Mouse (Mus musculus) neural tube, embryonic 12.5 days (tissue): ENCODE data around the gene Ilf3. TPM values are rescaled to one million over a fixed set of nuclear protein-coding genes. Genes with fewer than 3 reads are reported as not detected.

ENCODE experiments used
- ATAC-seq: fragments of 200-750 bp; cut with Nextera tagmentation; 2 replicates; pipeline ENCODE4 v1.8.0; 2017; ENCODE audit warnings: low read depth, mild to moderate bottlenecking, moderate TSS enrichment, moderate library complexity; ENCODE audit not compliant: low FRiP score
- H3K27ac ChIP-seq: fragments of 300-500 bp; sonication (generic); 2 replicates; pipeline ENCODE4 v1.5.1; 2016
- H3K27me3 ChIP-seq: fragments of 300-500 bp; sonication (generic); replicated peaks from 2 replicates; pipeline ENCODE4 v1.6.1; 2016; ENCODE audit warnings: mild to moderate bottlenecking
- H3K36me3 ChIP-seq: fragments of 300-500 bp; sonication (generic); 2 replicates; pipeline ENCODE4 v1.6.1; 2016; ENCODE audit warnings: mild to moderate bottlenecking
- H3K4me1 ChIP-seq: fragments of 300-500 bp; sonication (generic); 2 replicates; pipeline ENCODE4 v1.6.1; 2016
- H3K4me2 ChIP-seq: fragments of 300-500 bp; sonication (generic); replicated peaks from 2 replicates; pipeline ENCODE4 v1.6.1; 2016; ENCODE audit warnings: mild to moderate bottlenecking
- H3K4me3 ChIP-seq: fragments of 300-500 bp; sonication (generic); 2 replicates; pipeline ENCODE4 v1.5.1; 2016
- H3K9ac ChIP-seq: fragments of 300-500 bp; sonication (generic); 2 replicates; pipeline ENCODE4 v1.6.1; 2016; ENCODE audit warnings: mild to moderate bottlenecking
- H3K9me3 ChIP-seq: fragments of 300-500 bp; sonication (generic); 2 replicates; pipeline ENCODE4 v1.6.1; 2016; ENCODE audit warnings: mild to moderate bottlenecking
- WGBS: fragments of 180-500 bp; shearing (Covaris S2); methylation state at CpG from one replicate; pipeline ENCODE4 v1.1.7; 2016; 5-methylcytosine and 5-hydroxymethylcytosine counted together
- polyA plus RNA-seq: library from polyadenylated mRNA; unstranded; fragments of >200 nt; fragmentation: Nextera tagmentation; extraction: Ambion mirVana; gene quantifications from 2 replicates; pipeline ENCODE4 v1.2.1, GENCODE M21; 2016

The Ilf3 gene
- polyA plus RNA-seq, 1 experiment from 2014 or later = 286 TPM

DNA sequence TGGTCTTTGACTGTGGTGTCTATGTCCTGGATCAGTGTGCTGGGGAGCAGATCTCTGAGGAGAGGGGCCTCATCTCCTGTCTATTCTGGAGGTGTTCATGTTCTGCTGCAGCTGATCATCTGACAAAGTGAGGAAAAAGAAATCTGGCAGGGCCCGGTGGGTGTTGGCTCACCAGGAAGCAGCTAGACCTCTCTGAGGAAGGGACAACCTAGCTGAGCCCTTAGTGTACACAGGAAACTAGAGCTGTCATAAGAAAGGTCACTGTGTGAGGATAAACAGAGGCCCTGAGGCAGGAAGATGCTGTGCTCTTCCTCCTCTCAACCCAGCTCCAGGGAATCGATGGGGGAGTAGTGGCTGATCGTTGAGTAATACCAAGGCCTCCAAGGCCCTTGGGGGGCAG is 82.6 kb downstream of the Ilf3 start:
- no peak for ATAC-seq
- no peaks in the 10 kb centered on the region for H3K4me1 ChIP-seq
- WGBS = 82% methylated on average over 3 of the region's 3 CpGs
- H3K9ac ChIP-seq = no peak overlapping the region
- no peaks in the 10 kb centered on the region for H3K27me3 ChIP-seq
- H3K36me3 ChIP-seq = peaks cover 3% of the 10 kb centered on the region; the same call in 1 of the 2 replicates
- no peak overlapping the region for H3K27ac ChIP-seq
- H3K9me3 ChIP-seq = no peaks in the 10 kb centered on the region
- no peak overlapping the region for H3K4me3 ChIP-seq
- no peak overlapping the region for H3K4me2 ChIP-seq

GRCm38 (mm10) chr9:21451391-21451790 is 83.7 kb downstream of the Ilf3 start:
- H3K36me3 ChIP-seq = no peaks in the 10 kb centered on the region
- no peak for ATAC-seq
- H3K27ac ChIP-seq = no peak overlapping the region
- no peaks in the 10 kb centered on the region for H3K9me3 ChIP-seq
- no peaks in the 10 kb centered on the region for H3K4me1 ChIP-seq
- H3K4me3 ChIP-seq = no peak overlapping the region
- no peak overlapping the region for H3K4me2 ChIP-seq
- H3K9ac ChIP-seq = no peak overlapping the region
- 93% methylated on average over 8 of the region's 8 CpGs for WGBS
- no peaks in the 10 kb centered on the region for H3K27me3 ChIP-seq

DNA sequence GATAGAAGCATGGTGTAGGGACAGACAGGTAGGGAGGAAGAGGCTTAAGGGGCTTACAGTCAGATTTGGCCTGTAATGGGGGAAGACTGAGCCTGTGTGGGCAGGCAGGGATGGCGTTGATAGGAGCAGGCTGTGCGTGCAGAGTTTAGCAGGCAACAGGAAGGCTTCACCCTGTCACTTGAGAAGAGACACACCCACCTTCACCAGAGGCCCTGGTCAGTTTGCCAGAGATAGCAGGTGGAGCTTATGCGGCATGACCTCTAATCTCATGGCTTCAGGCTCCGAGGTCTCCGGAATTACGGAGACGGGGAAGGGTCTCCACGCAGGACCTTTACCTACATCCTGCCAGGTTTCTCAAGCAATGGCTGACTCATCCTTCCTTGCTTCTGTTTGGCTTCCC is 84.2 kb downstream of the Ilf3 start:
- Histone ChIP-seq H3K9ac (no peak overlapping the region), H3K4me1 (no peaks in the 10 kb centered on the region), H3K4me3 (no peak overlapping the region), H3K4me2 (no peak overlapping the region), H3K36me3 (no peaks in the 10 kb centered on the region), H3K27ac (no peak overlapping the region), H3K9me3 (no peaks in the 10 kb centered on the region), H3K27me3 (no peaks in the 10 kb centered on the region)
- ATAC-seq = no peak
- 82% methylated on average over 8 of the region's 8 CpGs for WGBS

- Histone ChIP-seq H3K4me1 (no peaks in the 10 kb centered on the region), H3K9me3 (no peaks in the 10 kb centered on the region), H3K4me2 (no peak overlapping the region), H3K27ac (no peak overlapping the region), H3K9ac (no peak overlapping the region), H3K4me3 (no peak overlapping the region), H3K36me3 (no peaks in the 10 kb centered on the region), H3K27me3 (no peaks in the 10 kb centered on the region)
- ATAC-seq = no peak
- 91% methylated on average over 7 of the region's 7 CpGs for whole genome bisulfite sequencing
Measured at GRCm38 (mm10) chr9:21453003-21453402, 85.3 kb downstream of the Ilf3 start.

- Histone ChIP-seq H3K36me3 (peaks cover 4% of the 10 kb centered on the region), H3K9ac (no peak overlapping the region), H3K4me2 (no peak overlapping the region), H3K27ac (no peak overlapping the region), H3K4me3 (no peak overlapping the region), H3K9me3 (no peaks in the 10 kb centered on the region), H3K27me3 (no peaks in the 10 kb centered on the region), H3K4me1 (no peaks in the 10 kb centered on the region)
- 92% methylated on average over 2 of the region's 2 CpGs for WGBS
- no peak for ATAC-seq
Measured at GRCm38 (mm10) chr9:21453459-21453858, 85.8 kb downstream of the Ilf3 start.

DNA sequence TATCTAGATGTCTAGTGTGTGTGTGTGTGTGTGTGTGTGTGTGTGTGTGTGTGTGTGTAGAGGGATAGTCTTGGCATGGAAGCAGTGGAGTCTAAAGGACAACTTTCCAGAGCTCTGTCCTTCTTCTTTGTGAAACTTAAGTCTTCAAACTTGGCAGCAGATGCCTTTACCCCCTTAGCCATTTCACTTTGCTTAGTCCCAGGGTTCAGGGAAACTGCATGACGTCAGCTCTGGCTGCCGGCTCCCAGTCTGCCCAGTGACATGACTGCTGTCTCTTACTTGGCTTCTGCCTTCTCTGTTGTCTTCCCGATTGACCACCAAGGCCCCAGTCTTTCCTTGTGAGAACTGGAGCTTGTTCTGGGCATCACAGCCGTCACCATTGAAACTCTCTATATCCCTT is 86.9 kb downstream of the Ilf3 start:
- H3K27ac ChIP-seq = no peak overlapping the region
- no peaks in the 10 kb centered on the region for H3K27me3 ChIP-seq
- no peak overlapping the region for H3K4me3 ChIP-seq
- no peaks in the 10 kb centered on the region for H3K4me1 ChIP-seq
- no peak overlapping the region for H3K4me2 ChIP-seq
- 79% methylated on average over 4 of the region's 4 CpGs for WGBS
- H3K9me3 ChIP-seq = no peaks in the 10 kb centered on the region
- no peak overlapping the region for H3K9ac ChIP-seq
- no peak for ATAC-seq
- peaks cover 12% of the 10 kb centered on the region for H3K36me3 ChIP-seq

Other genes starting within 250 kb of the Ilf3 start
- gene Tyk2, start 236.6 kb upstream of the Ilf3 start, polyA plus RNA-seq = 14.1 and 15.2 TPM in 2 replicates
- 271 and 293 TPM in 2 replicates for gene Cdc37, start 217.9 kb upstream of the Ilf3 start, polyA plus RNA-seq
- 12.3 and 14.7 TPM in 2 replicates for gene Pde4a, start 202.2 kb upstream of the Ilf3 start, polyA plus RNA-seq
- 53.9 and 55.1 TPM in 2 replicates for gene Keap1, start 128.5 kb upstream of the Ilf3 start, polyA plus RNA-seq
- 1.5 and 2.0 TPM in 2 replicates for gene S1pr5, start 119.4 kb upstream of the Ilf3 start, polyA plus RNA-seq
- gene Atg4d, start 102.6 kb upstream of the Ilf3 start, polyA plus RNA-seq = 57.4 and 57.6 TPM in 2 replicates
- gene Kri1, start 79.9 kb upstream of the Ilf3 start, polyA plus RNA-seq = 18.0 and 25.2 TPM in 2 replicates
- gene Cdkn2d, start 76.5 kb upstream of the Ilf3 start, polyA plus RNA-seq = 94.6 and 96.1 TPM in 2 replicates
- gene Ap1m2, start 55.5 kb upstream of the Ilf3 start, polyA plus RNA-seq = 0.65 and 1.3 TPM in 2 replicates
- 78.4 and 85.2 TPM in 2 replicates for gene Slc44a2, start 47.2 kb upstream of the Ilf3 start, polyA plus RNA-seq
- 42.3 and 49.5 TPM in 2 replicates for gene Qtrt1, start 44.0 kb downstream of the Ilf3 start, polyA plus RNA-seq
- 74.7 and 80.4 TPM in 2 replicates for gene Dnm2, start 57.0 kb downstream of the Ilf3 start, polyA plus RNA-seq
- 67.3 and 69.1 TPM in 2 replicates for gene Tmed1, start 142.4 kb downstream of the Ilf3 start, polyA plus RNA-seq
- 4.5 and 4.7 TPM in 2 replicates for gene AB124611, start 158.3 kb downstream of the Ilf3 start, polyA plus RNA-seq
- gene Carm1, start 179.0 kb downstream of the Ilf3 start, polyA plus RNA-seq = 64.4 and 77.4 TPM in 2 replicates
- gene Timm29, start 224.9 kb downstream of the Ilf3 start, polyA plus RNA-seq = 58.2 and 62.4 TPM in 2 replicates
- gene Yipf2, start 225.0 kb downstream of the Ilf3 start, polyA plus RNA-seq = 22.0 and 22.1 TPM in 2 replicates
- gene Smarca4, start 248.3 kb downstream of the Ilf3 start, polyA plus RNA-seq = 178 and 186 TPM in 2 replicates